Mouse (Mus musculus) naive thymus-derived CD4-positive, alpha-beta T cell, adult 2 months (primary cell): Measurements from ENCODE around the gene Prkg2.

Source experiments
- DNase-seq: peaks from one replicate; pipeline ENCODE4 v3.0.0-alpha.2; 2011; ENCODE audit warnings: low read depth

The Prkg2 gene

GRCm38 (mm10) chr5:98975877-98976672 is 61.1 kb downstream of the Prkg2 start:
- DNase-seq: no peak

DNA sequence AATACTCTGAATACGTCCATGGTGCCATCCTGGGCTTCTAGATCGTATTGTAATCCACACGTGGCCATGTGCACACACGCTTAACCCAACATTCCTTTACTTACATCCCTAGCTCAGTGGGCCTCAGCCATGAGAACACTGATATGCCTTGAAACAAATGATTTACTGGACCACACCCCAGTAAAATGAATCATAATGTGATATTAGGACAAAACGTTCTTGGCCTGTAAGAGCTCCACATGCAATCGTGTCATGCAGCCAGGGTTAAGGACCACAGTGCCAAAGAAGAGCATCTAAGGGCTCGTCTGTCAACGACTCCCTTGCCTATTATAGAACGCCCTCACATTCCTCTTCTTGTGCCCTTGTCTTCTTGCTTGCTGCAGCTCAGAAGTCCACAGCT is 70.5 kb downstream of the Prkg2 start:
- no peak for DNase-seq

DNA sequence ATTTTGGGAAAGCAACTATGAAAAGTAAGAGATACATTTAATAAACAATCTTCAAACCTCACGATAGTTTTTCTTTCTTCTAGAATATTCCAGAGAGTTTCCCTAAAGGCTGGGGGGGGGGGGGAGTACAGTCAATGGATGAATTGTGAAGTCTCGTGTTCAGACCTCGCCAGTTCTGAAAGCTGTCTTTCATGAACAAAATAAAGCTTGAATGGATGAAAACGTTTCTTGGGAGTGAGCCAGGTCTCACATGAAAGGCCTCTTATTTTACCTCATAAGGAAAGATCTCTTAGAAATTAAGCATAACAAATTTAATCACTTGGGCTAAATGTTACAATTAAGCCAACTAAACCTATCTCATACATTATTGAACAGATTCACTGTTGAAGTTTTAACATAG is 72.0 kb downstream of the Prkg2 start:
- no peak for DNase-seq

- DNase-seq: no peak
These were observed 72.8 kb downstream of the Prkg2 start for GRCm38 (mm10) chr5:98964367-98964766.

GRCm38 (mm10) chr5:98962472-98962871 is 74.7 kb downstream of the Prkg2 start:
- DNase-seq: no peak

GRCm38 (mm10) chr5:98955576-98955975 is 81.6 kb downstream of the Prkg2 start:
- DNase-seq: no peak

DNA sequence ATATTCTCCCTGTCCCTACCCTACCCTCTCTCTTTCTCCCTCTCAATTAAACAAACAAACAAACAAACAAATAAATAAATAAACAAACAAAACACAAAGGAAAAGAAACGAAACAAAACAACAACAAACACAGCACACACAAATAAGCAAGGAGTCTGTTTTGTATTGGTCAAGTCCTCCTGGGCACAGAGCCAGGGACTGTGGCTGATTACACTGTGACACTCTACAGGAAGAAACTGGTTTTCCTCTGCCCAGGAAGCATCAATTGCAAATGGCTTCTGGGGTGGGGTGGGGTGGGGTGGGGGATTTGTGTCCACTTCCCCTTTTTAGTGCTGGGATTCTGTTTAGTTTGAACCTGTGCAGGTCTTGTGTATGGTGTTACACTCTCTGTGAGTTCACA is 83.8 kb downstream of the Prkg2 start:
- no peak for DNase-seq

DNA sequence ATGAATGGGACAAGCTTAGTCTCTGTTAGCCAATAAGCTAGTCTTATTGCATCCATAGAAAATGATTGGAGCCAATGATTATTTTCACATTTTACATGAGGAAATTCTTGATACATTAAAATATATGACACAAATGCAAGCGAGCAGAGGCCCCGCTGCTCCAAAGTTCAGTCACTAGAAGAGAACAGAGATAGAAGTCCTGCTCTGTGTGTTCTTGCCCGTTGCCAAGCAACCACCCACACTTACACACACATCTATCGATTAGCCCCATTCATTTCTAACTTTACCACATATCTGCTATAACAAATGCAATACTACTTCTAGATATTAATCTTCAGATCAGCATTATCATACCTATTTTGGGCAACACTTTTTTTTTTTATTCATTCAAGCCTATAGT is 85.6 kb downstream of the Prkg2 start:
- DNase-seq: no peak

- DNase-seq: no peak
These were observed 86.6 kb downstream of the Prkg2 start for GRCm38 (mm10) chr5:98950495-98951092.

- DNase-seq: no peak
These were observed 87.4 kb downstream of the Prkg2 start for GRCm38 (mm10) chr5:98949784-98950183.

DNA sequence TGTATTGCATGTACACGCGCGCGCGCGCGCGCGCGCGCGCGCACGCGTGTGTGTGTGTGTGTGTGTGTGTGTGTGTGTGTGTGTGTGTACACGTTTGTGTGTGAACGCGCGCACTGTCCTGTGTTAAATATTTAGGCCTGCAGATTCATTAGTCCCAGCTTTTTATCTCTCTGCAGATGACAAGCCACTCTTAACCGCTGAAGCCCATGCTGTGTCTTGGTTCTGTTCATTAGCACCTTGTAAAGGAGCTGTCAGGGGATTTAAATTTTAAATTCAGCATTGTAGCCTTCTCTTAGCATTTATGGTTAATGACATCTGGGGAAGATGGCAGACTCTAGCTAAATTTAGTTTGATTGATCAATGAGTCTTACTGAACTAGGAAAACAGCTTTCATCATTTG is 90.5 kb downstream of the Prkg2 start:
- DNase-seq: no peak

- DNase-seq: no peak
These were observed 91.0 kb downstream of the Prkg2 start for GRCm38 (mm10) chr5:98946117-98946620.

DNA sequence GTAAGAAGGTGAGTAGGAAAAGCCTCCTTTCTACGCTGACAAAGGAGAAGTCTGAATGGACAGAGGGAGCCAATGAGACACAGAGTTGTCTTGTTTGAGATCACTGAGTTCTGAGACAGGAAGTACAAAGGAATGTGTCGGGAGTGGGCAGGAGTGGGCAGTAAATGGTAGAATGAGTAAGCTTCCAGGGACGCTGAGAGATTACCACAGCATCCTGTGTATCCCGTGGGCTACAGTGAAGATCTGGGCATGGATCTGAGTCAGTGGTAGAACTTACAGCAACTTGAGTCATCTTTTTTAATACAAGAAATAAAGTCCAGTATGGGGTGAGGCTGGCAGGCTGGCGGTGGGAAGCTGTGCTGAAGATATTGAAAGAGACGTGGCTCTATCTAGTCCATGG is 93.4 kb downstream of the Prkg2 start:
- DNase-seq: no peak

DNA sequence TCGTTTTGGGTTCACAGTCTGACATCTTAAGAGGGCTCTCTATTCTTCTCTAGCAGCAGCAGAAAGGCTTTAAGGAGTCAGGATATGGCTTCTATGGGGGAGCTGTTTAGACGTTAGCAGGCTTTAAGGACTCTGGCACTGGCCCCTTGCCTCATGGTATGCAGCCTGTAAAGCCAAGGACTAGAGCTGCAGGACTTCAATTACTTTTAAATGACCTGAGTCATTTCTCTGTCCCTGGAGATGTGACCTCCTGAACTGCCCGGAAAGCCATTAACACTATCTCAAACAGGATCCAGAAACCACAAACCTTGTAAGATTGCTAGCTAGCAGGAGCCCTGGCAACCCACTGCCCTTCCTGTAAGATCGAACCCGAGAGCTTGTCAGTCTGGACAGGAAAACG is 96.4 kb downstream of the Prkg2 start:
- no peak for DNase-seq

DNA sequence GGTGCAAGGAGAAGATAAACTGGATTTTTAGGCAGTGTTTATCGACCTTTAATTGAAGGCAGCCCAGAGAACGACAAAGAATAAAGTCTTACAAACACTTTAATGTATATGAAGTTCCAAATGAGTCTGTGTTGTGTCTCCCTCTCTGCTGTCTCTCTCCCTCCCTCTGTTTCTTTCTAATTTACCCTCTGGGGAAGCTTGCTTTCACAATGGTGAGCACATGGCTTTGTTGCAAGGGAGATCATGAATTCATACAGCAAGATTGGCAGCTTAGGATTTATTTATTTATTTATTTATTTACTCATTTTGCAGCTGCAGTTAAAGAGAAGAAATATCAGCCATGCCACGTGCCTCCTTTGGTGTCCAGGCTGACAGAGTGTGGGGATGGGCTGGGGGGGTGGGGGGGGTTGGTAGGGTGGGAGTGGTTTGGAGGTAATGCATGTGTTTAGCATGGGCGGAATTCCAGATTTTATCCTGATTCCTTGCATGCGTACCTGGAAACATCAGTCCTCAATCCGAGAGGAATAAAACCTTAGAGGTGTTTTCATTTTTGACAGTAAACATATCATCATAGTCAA is 97.4 kb downstream of the Prkg2 start:
- no peak for DNase-seq

- DNase-seq: no peak
These were observed 98.0 kb downstream of the Prkg2 start for GRCm38 (mm10) chr5:98939116-98939515.

DNA sequence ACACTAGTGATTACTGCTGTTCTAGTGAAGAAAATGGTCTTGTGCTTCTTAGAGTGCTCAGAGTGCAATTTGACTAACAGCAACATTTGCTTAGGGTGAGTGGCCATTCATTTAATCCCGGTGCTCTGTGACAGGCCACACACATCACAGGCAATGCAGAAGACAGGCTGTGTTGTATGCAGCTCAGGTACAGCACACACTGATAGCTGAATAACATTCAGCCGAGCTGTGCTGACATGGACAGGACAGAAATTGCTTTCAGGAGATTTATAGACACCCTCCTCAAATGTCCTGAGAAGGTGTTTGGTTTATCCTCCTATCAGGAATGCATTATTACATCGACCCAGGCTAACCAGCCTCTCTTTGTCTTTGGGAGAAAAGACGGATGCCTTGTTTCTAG is 99.3 kb downstream of the Prkg2 start:
- DNase-seq: no peak

- no peak for DNase-seq
These were observed 100.5 kb downstream of the Prkg2 start for GRCm38 (mm10) chr5:98936650-98937049.

DNA sequence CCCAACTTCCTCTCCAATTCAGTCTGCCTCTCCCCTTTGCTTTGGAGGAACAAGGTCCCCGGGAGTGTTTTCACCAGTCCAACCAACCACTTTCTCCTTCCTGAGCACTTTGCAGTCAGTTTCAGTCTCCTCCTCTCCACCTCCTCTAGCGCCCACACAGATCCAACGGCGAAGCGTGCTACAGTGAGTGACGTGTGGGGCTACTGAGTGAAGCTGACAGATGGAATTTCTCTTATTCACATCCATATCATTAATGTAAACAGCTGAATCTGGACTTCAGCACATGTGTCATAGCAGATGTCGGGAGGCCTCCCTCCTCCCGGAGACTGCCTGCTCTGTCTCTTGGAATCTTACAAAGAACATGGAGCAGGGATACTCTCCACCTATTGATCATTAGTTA is 101.2 kb downstream of the Prkg2 start:
- DNase-seq: no peak

- DNase-seq: no peak
These were observed 114.2 kb downstream of the Prkg2 start for GRCm38 (mm10) chr5:98922921-98923320.

DNA sequence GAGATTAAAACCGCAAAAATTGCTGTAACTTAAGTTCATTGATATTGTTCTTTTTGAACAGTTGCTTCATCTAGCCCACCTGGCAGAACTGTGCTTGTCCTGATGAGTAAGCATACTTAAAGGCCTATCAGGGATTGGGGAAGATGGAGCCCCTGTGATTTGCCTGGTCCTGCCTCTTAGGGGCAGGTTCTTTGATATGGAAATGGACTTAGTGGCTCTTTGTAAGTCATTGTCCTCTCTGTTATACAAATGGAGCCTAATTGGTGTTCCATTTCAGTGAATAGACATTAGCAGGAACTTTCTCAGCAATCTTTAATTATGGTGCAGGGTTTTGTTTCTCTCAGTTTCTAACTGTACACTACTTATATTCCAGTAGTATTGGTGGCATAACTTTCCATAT is 115.5 kb downstream of the Prkg2 start:
- no peak for DNase-seq

GRCm38 (mm10) chr5:98918716-98919115 is 118.4 kb downstream of the Prkg2 start:
- no peak for DNase-seq

DNA sequence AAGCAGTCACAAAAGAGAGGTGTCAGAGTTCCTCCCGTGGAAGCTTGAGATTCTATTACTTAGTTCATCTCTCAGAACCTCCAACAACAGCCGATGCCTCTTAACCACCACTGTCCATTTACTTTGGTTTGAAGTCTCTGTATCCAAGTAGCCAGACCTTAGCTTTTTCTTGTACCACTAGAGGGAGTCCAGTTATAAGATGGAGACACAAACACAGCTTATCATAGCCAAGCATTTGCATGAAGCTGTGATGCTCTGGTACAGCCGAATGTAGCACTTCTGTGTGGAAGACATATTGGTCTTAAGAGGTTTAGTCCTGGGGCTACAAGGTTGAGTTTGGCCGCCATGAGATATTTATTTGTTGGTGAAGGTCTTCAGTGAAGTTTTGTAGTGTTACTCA is 134.8 kb downstream of the Prkg2 start:
- no peak for DNase-seq
